Mouse (Mus musculus) bone marrow, adult 2 months (tissue): Measurements from ENCODE around the gene Kbtbd2. TPM values are rescaled to one million over a fixed set of nuclear protein-coding genes. Genes with fewer than 3 reads are reported as not detected.

ENCODE experiments used
- H3K27ac ChIP-seq: fragments of 200-500 bp; 2 replicates; pipeline ENCODE4 v1.5.1; 2012; ENCODE audit warnings: low read depth, mild to moderate bottlenecking, control low read depth, inconsistent platforms, low read length; ENCODE audit not compliant: control insufficient read depth, poor library complexity, insufficient read depth
- H3K4me1 ChIP-seq: fragments of 200-500 bp; 2 replicates; pipeline ENCODE4 v1.6.1; 2011; ENCODE audit warnings: low read length; ENCODE audit not compliant: control insufficient read depth, insufficient read depth
- H3K4me3 ChIP-seq: fragments of 200-500 bp; replicated peaks from 2 replicates; pipeline ENCODE3; 2011; ENCODE audit warnings: mild to moderate bottlenecking, low read depth, low read length, control low read depth; ENCODE audit not compliant: control insufficient read depth
- CTCF ChIP-seq: fragments of 200-500 bp; IDR thresholded peaks from 2 replicates; pipeline ENCODE4 v1.5.1; 2011; ENCODE audit warnings: low read length, control low read depth; ENCODE audit not compliant: control insufficient read depth, insufficient read depth
- POLR2A ChIP-seq: fragments of 200-500 bp; IDR thresholded peaks from 2 replicates; pipeline ENCODE4 v1.6.1; 2011; ENCODE audit warnings: low read depth, mild to moderate bottlenecking, control low read depth, low read length, borderline replicate concordance; ENCODE audit not compliant: control insufficient read depth
- WGBS: fragments of 180-500 bp; shearing (Covaris S2); methylation state at CpG from one replicate; pipeline ENCODE4 v1.1.7; 2018; 5-methylcytosine and 5-hydroxymethylcytosine counted together
- polyA plus RNA-seq: library from polyadenylated mRNA; stranded (reverse); fragments of >200 nt; gene quantifications from 2 replicates; pipeline ENCODE4 v1.2.4, GENCODE M21; 2011; ENCODE audit warnings: low replicate concordance; ENCODE audit not compliant: missing spikeins, insufficient read depth, insufficient read length

Kbtbd2 gene
- polyA plus RNA-seq, 1 experiment, result 15.3 TPM

DNA sequence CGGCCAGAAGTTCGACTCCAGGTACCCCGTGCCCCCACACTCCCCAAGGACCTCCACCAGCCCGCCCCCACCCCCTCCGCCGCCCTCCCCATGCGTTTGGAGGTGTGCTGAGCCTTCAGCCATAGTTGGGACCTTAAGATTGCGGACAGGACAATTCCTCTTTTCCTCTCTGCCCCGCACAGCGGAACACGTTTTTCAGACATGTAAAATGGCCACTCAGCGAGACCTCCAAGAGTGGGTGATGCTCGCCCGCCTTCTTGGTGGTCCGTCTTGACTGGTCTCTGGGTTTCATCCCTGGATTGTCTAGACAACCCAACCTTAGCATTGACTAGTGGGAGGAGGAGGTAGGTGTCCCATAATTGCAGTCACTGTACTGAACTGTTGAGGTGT lies 34.8 kb upstream of the Kbtbd2 start:
- Histone ChIP-seq H3K27ac (no peak overlapping the region), H3K4me1 (no peaks in the 10 kb centered on the region), H3K4me3 (peak overlapping the region; percentile 48)
- 7% methylated on average over 15 of the region's 15 CpGs for WGBS
- TF ChIP-seq POLR2A (no peak), CTCF (no peak)

DNA sequence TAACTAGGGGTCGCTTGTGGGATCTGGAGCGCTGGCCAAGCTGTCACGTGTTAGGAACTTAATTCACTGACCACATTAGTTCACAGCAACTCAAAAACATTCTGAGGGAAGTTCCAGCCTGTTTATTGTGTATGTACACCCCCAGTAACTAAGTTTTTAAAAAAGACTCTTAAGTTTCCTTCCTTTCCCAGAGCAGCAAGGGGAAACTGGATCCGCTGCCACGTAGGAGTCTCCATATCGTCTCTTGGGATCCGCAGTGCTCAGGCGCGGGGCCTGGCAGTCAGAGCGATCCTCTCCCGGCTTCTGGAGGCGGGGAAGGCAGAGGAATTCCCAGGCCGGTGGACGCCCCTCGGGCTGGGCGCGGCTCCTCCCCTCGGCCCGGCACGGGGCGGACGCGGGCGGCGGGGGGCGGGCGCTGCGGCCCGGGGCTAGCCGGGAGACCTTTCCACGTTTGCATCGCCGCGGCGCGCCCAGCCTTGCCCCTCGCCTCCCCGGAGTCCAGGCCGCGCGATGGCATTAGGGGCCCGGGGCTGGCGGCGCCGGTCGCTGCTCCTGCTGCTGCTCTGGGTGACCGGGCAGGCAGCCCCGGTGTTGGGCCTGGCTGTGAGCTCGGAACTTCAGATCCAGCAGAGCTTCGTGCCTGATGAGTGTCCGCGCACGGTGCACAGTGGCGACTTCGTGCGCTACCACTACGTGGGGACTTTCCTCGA lies 34.2 kb upstream of the Kbtbd2 start, which contains the start of gene Fkbp9:
Gene Fkbp9, plus strand, starts transcription at position 363 of the 710 bp plus-strand sequence.
- Histone ChIP-seq H3K4me1 (no peaks in the 10 kb centered on the region), H3K27ac (no peak within 1 kb of the TSS), H3K4me3 (peak within 1 kb of the TSS; percentile 48)
- TF ChIP-seq POLR2A (no peak), CTCF (no peak)
- 2% methylated on average over 58 of the region's 58 CpGs for WGBS

- H3K27ac ChIP-seq, result no peak overlapping the region
- TF ChIP-seq CTCF, result no peak
- TF ChIP-seq POLR2A, result no peak
- H3K4me1 ChIP-seq, result no peaks in the 10 kb centered on the region
- WGBS, result 57% methylated on average over 3 of the region's 3 CpGs
- no peak overlapping the region for H3K4me3 ChIP-seq
These were observed 28.0 kb upstream of the Kbtbd2 start for GRCm38 (mm10) chr6:56825657-56826056.

DNA sequence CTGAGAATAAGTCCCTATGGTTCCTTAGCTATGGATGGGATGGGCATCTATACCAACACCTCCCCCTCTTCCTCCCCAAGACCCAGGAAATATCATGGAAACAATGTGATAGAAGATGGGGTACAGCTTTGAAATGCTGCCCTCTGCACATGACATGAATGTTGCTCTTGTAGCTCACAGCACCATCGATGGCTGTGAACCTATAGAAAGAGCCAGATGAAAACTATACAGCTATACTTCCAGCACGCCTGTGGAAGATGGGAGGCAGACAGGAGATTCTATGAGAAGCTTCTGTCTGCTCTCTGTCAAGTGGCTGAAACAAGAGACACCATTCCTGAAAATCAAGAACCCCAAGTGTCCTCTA lies 21.5 kb upstream of the Kbtbd2 start:
- Histone ChIP-seq H3K27ac (no peak overlapping the region), H3K4me3 (no peak overlapping the region), H3K4me1 (no peaks in the 10 kb centered on the region)
- WGBS, result 78% methylated on average over 2 of the region's 2 CpGs
- TF ChIP-seq POLR2A (no peak), CTCF (no peak)

DNA sequence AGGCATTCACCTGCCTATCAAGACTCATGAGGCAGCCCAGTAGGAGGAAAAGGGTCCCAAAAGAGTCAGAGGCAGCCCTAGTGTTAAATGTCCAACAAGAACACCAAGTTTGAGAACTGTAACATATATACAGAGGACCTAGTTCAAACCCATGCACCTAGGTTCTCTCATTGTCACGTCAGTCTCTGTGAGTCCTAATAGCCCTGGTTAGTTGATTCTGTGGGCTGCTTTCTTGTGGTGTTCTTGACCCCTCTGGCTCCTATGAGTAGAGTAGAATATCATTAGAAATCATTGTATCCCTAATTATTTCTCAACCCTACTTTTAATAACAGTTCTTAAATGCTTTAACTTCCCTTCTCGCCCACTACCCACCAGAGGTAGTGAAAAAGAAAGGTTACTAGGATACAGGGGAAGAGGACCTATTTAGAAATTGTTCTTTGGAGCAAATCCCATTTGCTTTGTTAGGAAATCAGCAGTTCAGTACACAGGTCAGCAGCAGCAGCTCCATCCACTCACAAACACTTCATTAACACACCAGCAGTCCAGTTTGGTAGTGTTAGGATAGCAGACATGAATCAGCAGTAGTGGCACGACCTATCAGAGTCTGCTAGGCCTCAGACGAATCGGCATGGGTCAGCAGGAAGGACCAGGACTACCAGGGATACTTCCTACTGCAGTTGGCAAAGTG lies 21.0 kb upstream of the Kbtbd2 start:
- H3K27ac ChIP-seq, result no peak overlapping the region
- WGBS, result 75% methylated on average over 5 of the region's 5 CpGs
- TF ChIP-seq POLR2A, result no peak
- TF ChIP-seq CTCF, result no peak
- no peaks in the 10 kb centered on the region for H3K4me1 ChIP-seq
- H3K4me3 ChIP-seq, result no peak overlapping the region

DNA sequence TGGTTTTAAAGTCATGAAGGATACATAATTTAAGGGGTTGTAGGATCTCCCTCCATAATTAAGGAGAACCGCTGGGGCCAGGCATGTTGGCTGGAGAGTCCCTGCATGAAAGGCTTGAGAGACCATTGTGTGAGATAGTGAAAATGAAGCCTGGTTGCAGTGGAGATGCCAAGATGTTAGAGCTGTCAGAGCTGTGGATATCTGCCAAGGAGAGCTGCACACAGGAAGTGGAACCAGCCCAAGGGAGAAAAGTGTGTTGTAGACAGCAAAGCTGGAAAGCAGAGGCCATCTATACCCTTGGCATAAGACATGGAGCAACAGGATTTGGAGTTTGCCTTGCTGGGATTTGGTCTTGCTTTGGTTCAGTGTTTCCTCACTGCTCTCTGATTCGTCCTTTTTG lies 15.7 kb upstream of the Kbtbd2 start:
- TF ChIP-seq POLR2A (no peak), CTCF (no peak)
- H3K27ac ChIP-seq, result no peak overlapping the region
- H3K4me1 ChIP-seq, result no peaks in the 10 kb centered on the region
- no peak overlapping the region for H3K4me3 ChIP-seq
- 80% methylated on average over 2 of the region's 2 CpGs for WGBS

DNA sequence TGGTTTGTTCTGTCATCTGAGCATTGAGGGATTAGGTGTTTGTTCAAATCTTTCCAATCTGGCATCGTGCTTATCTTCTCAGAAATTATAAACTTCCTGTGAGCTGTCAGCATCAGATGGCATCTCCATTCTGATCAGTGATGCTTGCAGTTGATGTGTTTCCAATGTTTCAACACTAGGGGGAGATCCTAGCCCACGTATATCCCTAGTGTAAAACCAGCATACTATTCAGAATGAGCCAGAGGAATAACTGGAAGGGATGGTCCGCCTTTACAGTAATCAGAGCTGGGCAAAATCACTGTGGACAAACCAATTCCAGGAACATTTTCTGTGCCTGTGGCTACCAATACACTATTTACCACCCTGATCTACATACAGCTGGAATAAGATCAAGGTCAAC lies 11.0 kb upstream of the Kbtbd2 start:
- Histone ChIP-seq H3K27ac (no peak overlapping the region), H3K4me3 (no peak overlapping the region), H3K4me1 (no peaks in the 10 kb centered on the region)
- 6% methylated on average over 3 of the region's 3 CpGs for WGBS
- TF ChIP-seq CTCF, result peak; percentile 36; the same call in 1 of the 2 replicates
- no peak for TF ChIP-seq POLR2A

DNA sequence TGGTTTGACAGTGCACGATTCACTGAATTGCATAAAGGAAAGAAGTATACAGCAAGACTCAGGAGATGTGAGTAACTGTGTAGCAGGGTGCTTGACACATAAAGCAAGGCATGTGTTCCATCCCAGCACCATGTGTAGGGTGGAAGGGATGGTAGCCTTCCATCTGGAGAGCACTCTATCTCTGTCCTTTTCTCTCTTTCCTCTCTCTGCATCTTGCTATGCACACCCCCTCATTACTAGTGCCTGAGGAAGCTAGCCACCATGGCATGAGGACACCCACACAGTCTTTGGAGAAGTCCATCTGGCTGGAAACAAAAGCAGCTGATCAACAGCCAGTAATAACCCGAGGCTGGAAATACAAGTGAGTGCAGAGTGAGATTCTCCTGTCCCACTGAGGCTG lies 8.6 kb upstream of the Kbtbd2 start:
- TF ChIP-seq CTCF (no peak), POLR2A (no peak)
- 64% methylated on average over 2 of the region's 2 CpGs for WGBS
- Histone ChIP-seq H3K4me3 (no peak overlapping the region), H3K4me1 (no peaks in the 10 kb centered on the region), H3K27ac (no peak overlapping the region)
